Mouse (Mus musculus) skeletal muscle tissue, adult 2 months (tissue): Measurements from ENCODE around the gene Sh3tc1.
A peak's percentile ranks its signal among the peaks of the same experiment; 100 is the strongest.

ENCODE experiments used
- DNase-seq: peaks from one replicate; pipeline ENCODE4 v3.0.0-alpha.2; 2012; ENCODE audit warnings: low read depth, low spot score

Gene Sh3tc1

GRCm38 (mm10) chr5:35755131-35755733 is 15.4 kb upstream of the Sh3tc1 start:
- DNase-seq = peak; percentile 83

- DNase-seq = no peak
Observed at GRCm38 (mm10) chr5:35751016-35751415, 11.2 kb upstream of the Sh3tc1 start.

GRCm38 (mm10) chr5:35750026-35750425 is 10.2 kb upstream of the Sh3tc1 start:
- DNase-seq = no peak

GRCm38 (mm10) chr5:35749416-35749815 is 9.6 kb upstream of the Sh3tc1 start:
- no peak for DNase-seq

GRCm38 (mm10) chr5:35746910-35747309 is 7.1 kb upstream of the Sh3tc1 start:
- DNase-seq = peak; percentile 58

GRCm38 (mm10) chr5:35745406-35745805 is 5.6 kb upstream of the Sh3tc1 start:
- no peak for DNase-seq

- DNase-seq = no peak
Observed at GRCm38 (mm10) chr5:35743990-35744722, 4.4 kb upstream of the Sh3tc1 start.

GRCm38 (mm10) chr5:35743238-35743951 is 3.6 kb upstream of the Sh3tc1 start:
- DNase-seq = peak; percentile 86

GRCm38 (mm10) chr5:35741225-35741820 is 1.5 kb upstream of the Sh3tc1 start:
- DNase-seq = no peak

- DNase-seq = no peak
Observed at GRCm38 (mm10) chr5:35740716-35741115, 929 bp upstream of the Sh3tc1 start.

- DNase-seq = no peak
Observed at GRCm38 (mm10) chr5:35739005-35739404, 782 bp downstream of the Sh3tc1 start.

GRCm38 (mm10) chr5:35737231-35737901 is 2.4 kb downstream of the Sh3tc1 start:
- DNase-seq = no peak

GRCm38 (mm10) chr5:35733523-35733922 is 6.3 kb downstream of the Sh3tc1 start:
- no peak for DNase-seq

- no peak for DNase-seq
Observed at GRCm38 (mm10) chr5:35731006-35731405, 8.8 kb downstream of the Sh3tc1 start.

- DNase-seq = no peak
Observed at GRCm38 (mm10) chr5:35730552-35730951, 9.2 kb downstream of the Sh3tc1 start.

- peak; percentile 43 for DNase-seq
Observed at GRCm38 (mm10) chr5:35729844-35730243, 9.9 kb downstream of the Sh3tc1 start.

- DNase-seq = peak; percentile 58
Observed at GRCm38 (mm10) chr5:35728957-35729460, 10.8 kb downstream of the Sh3tc1 start.

- DNase-seq = no peak
Observed at GRCm38 (mm10) chr5:35728344-35728956, 11.3 kb downstream of the Sh3tc1 start.

- DNase-seq = no peak
Observed at GRCm38 (mm10) chr5:35727447-35727846, 12.3 kb downstream of the Sh3tc1 start.

GRCm38 (mm10) chr5:35725840-35726239 is 13.9 kb downstream of the Sh3tc1 start:
- no peak for DNase-seq

GRCm38 (mm10) chr5:35723900-35724299 is 15.9 kb downstream of the Sh3tc1 start:
- no peak for DNase-seq
